Mouse (Mus musculus) thymus, postnatal 0 days (tissue): ENCODE data around the gene Heatr9. TPM values are rescaled to one million over a fixed set of nuclear protein-coding genes. Genes with fewer than 3 reads are reported as not detected.
A peak's percentile ranks its signal among the peaks of the same experiment; 100 is the strongest.

ENCODE experiments used
- DNase-seq: peaks from one replicate; pipeline ENCODE4 v3.0.0-alpha.2; 2015; ENCODE audit warnings: low spot score
- polyA plus RNA-seq: library from polyadenylated mRNA; unstranded; fragments of >200 nt; fragmentation: Nextera tagmentation; extraction: Ambion mirVana; gene quantifications from 2 replicates; pipeline ENCODE4 v1.2.1, GENCODE M21; 2015

The Heatr9 gene
- polyA plus RNA-seq, 1 experiment from 2014 or later: not detected

GRCm38 (mm10) chr11:83533192-83533591 is 11.2 kb upstream of the Heatr9 start:
- no peak for DNase-seq

- no peak for DNase-seq
Observed at GRCm38 (mm10) chr11:83530360-83530759, 8.4 kb upstream of the Heatr9 start, which contains the start of gene Ccl5. Gene Ccl5, minus strand, starts transcription at chr11:83530518.

GRCm38 (mm10) chr11:83529024-83529423 is 7.0 kb upstream of the Heatr9 start:
- no peak for DNase-seq

GRCm38 (mm10) chr11:83518371-83518770 is 3.6 kb downstream of the Heatr9 start:
- DNase-seq: no peak

GRCm38 (mm10) chr11:83517153-83517552 is 4.8 kb downstream of the Heatr9 start:
- no peak for DNase-seq

GRCm38 (mm10) chr11:83509521-83509920 is 12.5 kb downstream of the Heatr9 start:
- no peak for DNase-seq

GRCm38 (mm10) chr11:83504308-83504707 is 17.7 kb downstream of the Heatr9 start:
- DNase-seq: no peak

- DNase-seq: no peak
Observed at GRCm38 (mm10) chr11:83495571-83495970, 26.4 kb downstream of the Heatr9 start.

GRCm38 (mm10) chr11:83491488-83491887 is 30.5 kb downstream of the Heatr9 start:
- no peak for DNase-seq

- no peak for DNase-seq
Observed at GRCm38 (mm10) chr11:83473235-83474016, 48.5 kb downstream of the Heatr9 start.

- DNase-seq: peak; percentile 99
Observed at GRCm38 (mm10) chr11:83472324-83473234, 49.4 kb downstream of the Heatr9 start, which contains the start of gene Taf15. Gene Taf15, plus strand, starts transcription at chr11:83473086.

GRCm38 (mm10) chr11:83471766-83472165 is 50.2 kb downstream of the Heatr9 start:
- DNase-seq: peak; percentile 9

GRCm38 (mm10) chr11:83468765-83469164 is 53.2 kb downstream of the Heatr9 start:
- DNase-seq: no peak

- no peak for DNase-seq
Observed at GRCm38 (mm10) chr11:83467120-83467652, 54.8 kb downstream of the Heatr9 start.

GRCm38 (mm10) chr11:83465976-83466375 is 56.0 kb downstream of the Heatr9 start:
- no peak for DNase-seq

- no peak for DNase-seq
Observed at GRCm38 (mm10) chr11:83462711-83463244, 59.2 kb downstream of the Heatr9 start, which contains the start of gene Mmp28. Gene Mmp28, minus strand, starts transcription at chr11:83463071.

Other genes with a start within 250 kb of the Heatr9 start
- gene Slfn14, start 235.4 kb downstream of the Heatr9 start, polyA plus RNA-seq: 0.03 TPM in 1 of 2 replicates, not detected in the other
- 31.6 and 34.9 TPM in 2 replicates for gene Ap2b1, start 223.2 kb downstream of the Heatr9 start, polyA plus RNA-seq
- gene Pex12, start 219.6 kb downstream of the Heatr9 start, polyA plus RNA-seq: 13.0 and 13.5 TPM in 2 replicates
- 0.24 and 0.26 TPM in 2 replicates for gene Rasl10b, start 113.0 kb downstream of the Heatr9 start, polyA plus RNA-seq
- 0.12 and 0.21 TPM in 2 replicates for gene Gas2l2, start 92.7 kb downstream of the Heatr9 start, polyA plus RNA-seq
- gene 1700020L24Rik, start 84.5 kb downstream of the Heatr9 start, polyA plus RNA-seq: 2.2 and 2.7 TPM in 2 replicates
- gene Mmp28, start 59.1 kb downstream of the Heatr9 start, polyA plus RNA-seq: 1.4 and 2.3 TPM in 2 replicates
- gene Taf15, start 49.1 kb downstream of the Heatr9 start, polyA plus RNA-seq: 6.9 and 10.2 TPM in 2 replicates
- 44.9 and 47.3 TPM in 2 replicates for gene Ccl5, start 8.3 kb upstream of the Heatr9 start, polyA plus RNA-seq
- 7.5 and 8.4 TPM in 2 replicates for gene Ccl9, start 56.5 kb upstream of the Heatr9 start, polyA plus RNA-seq
- gene Ccl6, start 70.9 kb upstream of the Heatr9 start, polyA plus RNA-seq: 12.1 and 13.7 TPM in 2 replicates
- not detected in 2 replicates for gene Rpl9-ps1, start 123.4 kb upstream of the Heatr9 start, polyA plus RNA-seq
- 0.68 and 1.5 TPM in 2 replicates for gene Ccl3, start 127.2 kb upstream of the Heatr9 start, polyA plus RNA-seq
- 3.0 and 3.2 TPM in 2 replicates for gene Ccl4, start 140.4 kb upstream of the Heatr9 start, polyA plus RNA-seq
- gene Wfdc17, start 181.8 kb upstream of the Heatr9 start, polyA plus RNA-seq: 17.2 and 17.8 TPM in 2 replicates
- 48.5 and 54.9 TPM in 2 replicates for gene Wfdc18, start 186.8 kb upstream of the Heatr9 start, polyA plus RNA-seq
- gene Wfdc21, start 224.8 kb upstream of the Heatr9 start, polyA plus RNA-seq: 13.4 and 15.6 TPM in 2 replicates
- 19.4 and 23.5 TPM in 2 replicates for gene Heatr6, start 231.5 kb upstream of the Heatr9 start, polyA plus RNA-seq